Mouse (Mus musculus) stomach, embryonic 16.5 days (tissue): Measurements from ENCODE around the gene Ghr. TPM values are rescaled to one million over a fixed set of nuclear protein-coding genes. Genes with fewer than 3 reads are reported as not detected.

Experiments used
- ATAC-seq: fragments of 200-750 bp; cut with Nextera tagmentation; 2 replicates; pipeline ENCODE4 v1.8.0; 2017; ENCODE audit warnings: moderate number of reproducible peaks, moderate TSS enrichment; ENCODE audit not compliant: insufficient read depth, low FRiP score
- H3K27ac ChIP-seq: fragments of 300-500 bp; sonication (generic); 2 replicates; pipeline ENCODE4 v1.5.1; 2014; ENCODE audit warnings: low read length
- H3K27me3 ChIP-seq: fragments of 300-500 bp; sonication (generic); 2 replicates; pipeline ENCODE4 v1.6.1; 2014; ENCODE audit warnings: low read length, control low read depth, mixed read lengths; ENCODE audit not compliant: control insufficient read depth, insufficient read depth
- H3K36me3 ChIP-seq: fragments of 300-500 bp; sonication (generic); 2 replicates; pipeline ENCODE4 v1.6.1; 2014; ENCODE audit warnings: low read length; ENCODE audit not compliant: control insufficient read depth, insufficient read depth
- H3K4me1 ChIP-seq: fragments of 300-500 bp; sonication (generic); 2 replicates; pipeline ENCODE4 v1.6.1; 2014; ENCODE audit warnings: low read length, control low read depth, mixed read lengths; ENCODE audit not compliant: control insufficient read depth, insufficient read depth
- H3K4me2 ChIP-seq: fragments of 300-500 bp; sonication (generic); 2 replicates; pipeline ENCODE4 v1.6.1; 2014; ENCODE audit warnings: low read depth, low read length, mixed read lengths
- H3K4me3 ChIP-seq: fragments of 300-500 bp; sonication (generic); replicated peaks from 2 replicates; pipeline ENCODE4 v1.5.1; 2014; ENCODE audit warnings: mild to moderate bottlenecking, low read length
- H3K9ac ChIP-seq: fragments of 300-500 bp; sonication (generic); 2 replicates; pipeline ENCODE4 v1.6.1; 2014; ENCODE audit warnings: low read length
- H3K9me3 ChIP-seq: fragments of 300-500 bp; sonication (generic); replicated peaks from 2 replicates; pipeline ENCODE4 v1.6.1; 2016; ENCODE audit warnings: low read length, control low read depth; ENCODE audit not compliant: control insufficient read depth
- WGBS: fragments of 180-500 bp; shearing (Covaris S2); extraction: QIAGEN DNeasy Blood & Tissue Kit; methylation state at CpG from one replicate; pipeline ENCODE4 v1.1.7; 2014; 5-methylcytosine and 5-hydroxymethylcytosine counted together
- polyA plus RNA-seq: library from polyadenylated mRNA; unstranded; fragments of >200 nt; fragmentation: Nextera tagmentation; extraction: Ambion mirVana; gene quantifications from 2 replicates; pipeline ENCODE4 v1.2.1, GENCODE M21; 2015

Gene Ghr
- polyA plus RNA-seq, 1 experiment from 2014 or later: 125 TPM

- no peak overlapping the region for H3K27ac ChIP-seq
- no peak overlapping the region for H3K4me2 ChIP-seq
- no peak overlapping the region for H3K4me3 ChIP-seq
- no peaks in the 10 kb centered on the region for H3K9me3 ChIP-seq
- no peak for ATAC-seq
- H3K36me3 ChIP-seq: no peaks in the 10 kb centered on the region
- H3K9ac ChIP-seq: no peak overlapping the region
- no peaks in the 10 kb centered on the region for H3K27me3 ChIP-seq
- H3K4me1 ChIP-seq: peaks cover 12% of the 10 kb centered on the region
- 79% methylated on average over 5 of the region's 5 CpGs for WGBS
Observed at GRCm38 (mm10) chr15:3429001-3429400, 154.3 kb downstream of the Ghr start.

GRCm38 (mm10) chr15:3426401-3426800 lies 156.9 kb downstream of the Ghr start:
- Histone ChIP-seq H3K9ac (no peak overlapping the region), H3K4me1 (peaks cover 7% of the 10 kb centered on the region; the same call in 1 of the 2 replicates), H3K36me3 (no peaks in the 10 kb centered on the region), H3K27me3 (no peaks in the 10 kb centered on the region), H3K4me2 (no peak overlapping the region), H3K4me3 (no peak overlapping the region), H3K9me3 (no peaks in the 10 kb centered on the region), H3K27ac (no peak overlapping the region)
- 26% methylated on average over 4 of the region's 4 CpGs for WGBS
- no peak for ATAC-seq

DNA sequence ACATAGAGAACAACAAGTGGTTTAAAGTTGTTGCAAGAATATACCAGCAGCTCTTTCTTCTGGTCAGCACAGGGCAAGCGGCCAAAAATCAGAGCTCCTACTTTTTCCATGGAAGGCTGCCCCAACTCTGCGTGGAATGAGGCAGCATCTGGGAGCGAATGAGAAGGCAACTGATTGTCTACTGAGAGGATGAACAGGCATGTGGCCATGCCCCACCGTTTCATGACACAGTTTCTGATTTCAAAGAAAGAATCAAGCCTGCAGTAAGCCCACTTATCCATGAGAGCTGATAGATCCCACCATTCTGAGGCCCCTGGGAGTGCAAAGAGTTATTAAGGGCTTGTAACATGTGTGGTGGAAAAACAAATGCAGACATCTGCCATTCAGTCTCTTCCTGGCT lies 160.1 kb downstream of the Ghr start:
- Histone ChIP-seq H3K4me3 (no peak overlapping the region), H3K27me3 (no peaks in the 10 kb centered on the region), H3K9ac (no peak overlapping the region), H3K36me3 (no peaks in the 10 kb centered on the region), H3K27ac (no peak overlapping the region), H3K4me1 (peaks cover 7% of the 10 kb centered on the region; the same call in 1 of the 2 replicates), H3K4me2 (no peak overlapping the region), H3K9me3 (no peaks in the 10 kb centered on the region)
- ATAC-seq: no peak
- WGBS: 63% methylated on average over 4 of the region's 4 CpGs

DNA sequence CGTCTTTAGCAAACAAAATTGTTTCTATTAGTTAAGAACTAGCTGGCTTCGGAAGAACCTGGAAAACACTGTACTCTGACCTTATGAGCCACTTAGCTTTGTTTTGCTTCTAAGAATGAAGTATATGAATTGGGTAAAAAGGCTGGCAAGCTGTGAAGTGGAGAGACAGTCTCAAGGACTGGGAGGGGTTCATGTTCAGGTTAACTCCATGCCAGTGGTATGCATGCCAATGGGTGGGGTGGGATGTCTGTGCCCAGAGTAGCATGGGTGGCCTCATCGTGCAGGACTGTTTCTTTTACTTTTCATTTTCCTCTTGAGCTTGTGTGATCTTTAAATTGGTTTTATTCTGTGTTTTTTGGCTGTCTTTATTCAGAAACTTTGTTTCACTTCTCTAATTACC lies 165.6 kb downstream of the Ghr start:
- H3K9me3 ChIP-seq: no peaks in the 10 kb centered on the region
- no peaks in the 10 kb centered on the region for H3K4me1 ChIP-seq
- H3K27ac ChIP-seq: no peak overlapping the region
- H3K4me2 ChIP-seq: no peak overlapping the region
- no peaks in the 10 kb centered on the region for H3K27me3 ChIP-seq
- no peak for ATAC-seq
- H3K4me3 ChIP-seq: no peak overlapping the region
- 86% methylated on average over 3 of the region's 3 CpGs for WGBS
- no peaks in the 10 kb centered on the region for H3K36me3 ChIP-seq
- no peak overlapping the region for H3K9ac ChIP-seq

GRCm38 (mm10) chr15:3413103-3413502 lies 170.2 kb downstream of the Ghr start:
- no peak for ATAC-seq
- Histone ChIP-seq H3K9me3 (no peaks in the 10 kb centered on the region), H3K27ac (no peak overlapping the region), H3K4me1 (no peaks in the 10 kb centered on the region; the same call in 1 of the 2 replicates), H3K36me3 (no peaks in the 10 kb centered on the region), H3K9ac (no peak overlapping the region), H3K4me3 (no peak overlapping the region), H3K27me3 (no peaks in the 10 kb centered on the region), H3K4me2 (no peak overlapping the region)
- 89% methylated on average over 3 of the region's 3 CpGs for WGBS

DNA sequence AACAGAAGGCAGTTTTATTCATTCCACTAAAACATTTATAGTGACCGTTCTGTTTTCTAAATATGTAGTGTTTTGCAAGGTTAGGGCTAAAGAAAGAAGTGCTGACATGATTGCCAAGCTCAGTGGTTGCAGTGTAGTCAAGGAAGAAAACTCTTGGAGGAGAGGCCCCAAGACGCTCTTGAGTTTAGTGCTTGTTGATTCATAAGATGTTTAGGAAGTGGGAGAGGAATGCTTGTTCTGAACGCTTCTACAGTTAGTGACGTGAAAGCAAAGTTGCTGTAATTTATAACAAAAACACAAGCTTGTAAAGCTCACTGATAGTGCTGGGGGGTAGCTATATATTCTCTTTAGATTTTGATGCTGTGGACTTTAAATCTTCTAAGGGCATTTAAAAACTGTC lies 174.8 kb downstream of the Ghr start:
- Histone ChIP-seq H3K4me1 (no peaks in the 10 kb centered on the region; the same call in 1 of the 2 replicates), H3K27me3 (no peaks in the 10 kb centered on the region), H3K9me3 (no peaks in the 10 kb centered on the region), H3K36me3 (no peaks in the 10 kb centered on the region), H3K4me3 (no peak overlapping the region), H3K9ac (no peak overlapping the region), H3K4me2 (no peak overlapping the region), H3K27ac (no peak overlapping the region)
- 61% methylated on average over 4 of the region's 4 CpGs for WGBS
- no peak for ATAC-seq

GRCm38 (mm10) chr15:3399196-3399595 lies 184.1 kb downstream of the Ghr start:
- H3K4me2 ChIP-seq: no peak overlapping the region
- H3K9ac ChIP-seq: no peak overlapping the region
- no peaks in the 10 kb centered on the region for H3K9me3 ChIP-seq
- H3K27ac ChIP-seq: peak overlapping the region; percentile 18; the same call in 1 of the 2 replicates
- H3K36me3 ChIP-seq: no peaks in the 10 kb centered on the region
- ATAC-seq: no peak; the same call in 1 of the 2 replicates
- H3K4me3 ChIP-seq: no peak overlapping the region
- H3K27me3 ChIP-seq: no peaks in the 10 kb centered on the region
- peaks cover 24% of the 10 kb centered on the region for H3K4me1 ChIP-seq

DNA sequence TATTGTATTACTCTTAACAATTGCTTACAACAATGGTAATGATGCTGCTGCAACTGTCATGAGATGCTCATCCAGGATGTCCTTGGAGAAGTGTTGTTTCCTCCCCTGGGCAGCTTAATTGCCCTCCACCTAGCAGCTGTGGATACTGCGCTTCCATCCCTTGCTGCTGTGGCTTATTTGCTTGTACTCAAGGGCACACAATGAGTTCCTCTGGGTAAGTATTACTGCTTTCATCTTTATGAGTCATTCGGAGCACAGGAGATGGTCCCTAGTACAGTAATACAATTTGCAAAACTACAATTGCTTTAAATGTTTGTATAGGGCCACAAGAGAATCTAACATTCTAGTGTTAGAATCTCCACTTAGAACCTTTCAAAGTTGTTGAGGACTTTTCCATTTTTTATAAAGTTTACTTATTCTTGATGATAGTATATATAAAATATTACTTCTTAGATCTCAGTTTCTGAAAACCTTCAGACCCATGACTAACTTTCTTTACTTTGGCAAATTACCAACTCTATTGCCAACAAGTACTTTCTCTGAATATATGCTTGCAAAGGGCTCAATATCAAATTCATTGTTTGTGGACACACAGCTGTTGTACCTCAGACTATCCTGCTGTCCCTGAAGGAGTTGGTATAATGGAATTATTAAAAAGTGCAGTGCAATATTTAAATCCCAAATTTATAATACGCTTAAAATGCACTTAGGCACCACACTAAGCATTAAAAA lies 185.8 kb downstream of the Ghr start:
- ATAC-seq: no peak
- Histone ChIP-seq H3K4me3 (no peak overlapping the region), H3K9me3 (no peaks in the 10 kb centered on the region), H3K27me3 (no peaks in the 10 kb centered on the region), H3K9ac (no peak overlapping the region), H3K4me1 (peaks cover 24% of the 10 kb centered on the region), H3K4me2 (no peak overlapping the region), H3K36me3 (no peaks in the 10 kb centered on the region), H3K27ac (peak overlapping the region; percentile 3; the same call in 1 of the 2 replicates)
- 64% methylated on average over 3 of the region's 3 CpGs for WGBS

DNA sequence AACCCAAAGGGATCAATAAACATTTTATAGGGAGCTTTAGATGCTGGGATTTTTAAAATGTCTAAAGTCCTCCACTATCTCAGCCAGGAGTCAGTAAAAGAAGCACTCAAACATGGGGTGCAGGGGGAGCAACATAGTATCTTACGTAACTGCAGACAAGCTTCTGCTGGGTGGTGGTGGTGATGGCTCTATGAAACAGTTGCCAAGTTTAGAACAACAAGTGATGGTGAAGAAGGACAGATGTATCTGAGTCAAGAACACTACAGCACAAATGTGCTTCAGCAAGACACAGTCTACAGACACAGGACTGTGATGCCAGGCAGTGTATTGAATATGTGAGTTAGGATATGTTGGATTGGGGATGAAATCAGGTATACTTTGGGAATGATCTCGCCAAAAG lies 187.1 kb downstream of the Ghr start:
- H3K4me2 ChIP-seq: no peak overlapping the region
- no peak overlapping the region for H3K27ac ChIP-seq
- H3K27me3 ChIP-seq: no peaks in the 10 kb centered on the region
- no peak overlapping the region for H3K9ac ChIP-seq
- 88% methylated on average over 2 of the region's 2 CpGs for WGBS
- H3K36me3 ChIP-seq: no peaks in the 10 kb centered on the region
- no peaks in the 10 kb centered on the region for H3K9me3 ChIP-seq
- no peak overlapping the region for H3K4me3 ChIP-seq
- H3K4me1 ChIP-seq: peaks cover 23% of the 10 kb centered on the region
- ATAC-seq: no peak
